Mouse (Mus musculus): ENCODE data around the gene Nlrp1b. TPM values are rescaled to one million over a fixed set of nuclear protein-coding genes. Genes with fewer than 3 reads are reported as not detected.

Gene Nlrp1b
- 0.11 TPM in 1 of 2 replicates, not detected in the other for polyA plus RNA-seq (2014; fragmentation: Nextera tagmentation; extraction: Ambion mirVana)

DNA sequence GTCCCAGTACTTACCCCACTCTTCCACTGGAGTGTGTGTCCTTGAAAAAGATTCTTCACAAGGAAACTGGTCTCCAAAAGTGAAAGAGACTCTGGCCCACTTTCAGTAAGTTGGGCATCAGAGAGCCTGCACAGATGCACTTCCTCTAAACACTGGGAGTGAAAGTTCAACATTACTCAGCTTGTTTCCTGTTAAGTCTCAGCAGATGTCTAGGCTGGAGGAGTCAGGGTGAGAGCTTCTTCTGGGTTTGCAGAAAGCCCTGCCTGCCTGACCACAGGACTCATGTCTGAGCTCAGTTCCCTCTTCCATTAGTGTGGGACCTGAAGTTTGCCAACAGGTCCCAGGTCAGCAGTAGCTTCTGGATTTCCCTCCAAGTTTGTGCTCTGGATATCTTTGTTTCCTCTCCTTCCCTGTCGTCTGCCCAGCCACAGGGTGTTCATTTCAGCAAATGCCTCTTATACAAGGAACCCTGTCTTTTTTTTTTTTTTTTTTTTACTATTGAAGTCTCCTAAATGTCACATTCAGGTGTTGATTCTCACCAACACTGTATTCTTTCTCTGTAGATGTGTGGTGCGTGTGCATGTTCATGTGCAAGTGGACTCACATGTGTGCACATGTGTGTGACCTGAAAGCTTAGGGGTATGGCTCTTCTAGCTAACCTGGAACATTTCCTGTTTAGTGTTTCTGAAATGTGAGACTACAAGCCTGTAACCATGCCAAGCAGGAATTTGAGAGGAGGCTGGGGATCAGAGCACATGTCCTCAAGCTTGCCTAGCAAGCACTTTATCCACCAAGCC, at the start of gene Nlrp1b:
Gene Nlrp1b, minus strand, starts transcription at position 50 of the 797 bp plus-strand sequence.
- 80% methylated on average over 2 of the region's 2 CpGs for whole genome bisulfite sequencing
- ATAC-seq (ENCODE audit: low FRiP score) (no peak), DNase-seq (ENCODE audit: low spot score) (no peak)

GRCm38 (mm10) chr11:71261036-71261435, 30.5 kb upstream of the Nlrp1b start:
- Histone ChIP-seq H3K4me3 (ENCODE audit: low read depth, low read length) (no peak overlapping the region), H3K4me2 (replicated peaks; ENCODE audit: low read depth, low read length) (no peak overlapping the region), H3K27ac (ENCODE audit: low read depth, low read length) (no peak overlapping the region), H3K9ac (ENCODE audit: low read depth, low read length) (no peak overlapping the region), H3K36me3 (ENCODE audit: control insufficient read depth, insufficient read depth, low read length) (no peaks in the 10 kb centered on the region), H3K27me3 (ENCODE audit: control insufficient read depth, insufficient read depth, low read length) (no peaks in the 10 kb centered on the region), H3K4me1 (replicated peaks; ENCODE audit: control insufficient read depth, insufficient read depth, low read length) (no peaks in the 10 kb centered on the region), H3K9me3 (ENCODE audit: control insufficient read depth, low read length) (no peaks in the 10 kb centered on the region)
- 86% methylated on average over 3 of the region's 3 CpGs for WGBS
- DNase-seq (ENCODE audit: low spot score), result no peak
- no peak for ATAC-seq (ENCODE audit: low FRiP score)

More for the DNA sequence above, at the start of gene Nlrp1b:
- Histone ChIP-seq H3K36me3 (ENCODE audit: control insufficient read depth, insufficient read depth, low read length) (no peaks in the 10 kb centered on the region), H3K27ac (ENCODE audit: low read depth, low read length) (no peak within 1 kb of the TSS), H3K9ac (ENCODE audit: low read depth, low read length) (no peak within 1 kb of the TSS), H3K9me3 (ENCODE audit: control insufficient read depth, low read length) (no peaks in the 10 kb centered on the region), H3K4me3 (ENCODE audit: low read depth, low read length) (no peak within 1 kb of the TSS), H3K27me3 (ENCODE audit: control insufficient read depth, insufficient read depth, low read length) (no peaks in the 10 kb centered on the region), H3K4me2 (replicated peaks; ENCODE audit: low read depth, low read length) (no peak within 1 kb of the TSS), H3K4me1 (replicated peaks; ENCODE audit: control insufficient read depth, insufficient read depth, low read length) (no peaks in the 10 kb centered on the region)

- no peaks in the 10 kb centered on the region for H3K36me3 ChIP-seq (ENCODE audit: control insufficient read depth, insufficient read depth, low read length)
- no peaks in the 10 kb centered on the region for H3K9me3 ChIP-seq (ENCODE audit: control insufficient read depth, low read length)
- no peaks in the 10 kb centered on the region for H3K27me3 ChIP-seq (ENCODE audit: control insufficient read depth, insufficient read depth, low read length)
- no peak overlapping the region for H3K9ac ChIP-seq (ENCODE audit: low read depth, low read length)
- WGBS, result 95% methylated on average over 4 of the region's 5 CpGs
- DNase-seq (ENCODE audit: low spot score) (no peak), ATAC-seq (ENCODE audit: low FRiP score) (no peak)
- H3K4me3 ChIP-seq (ENCODE audit: low read depth, low read length), result no peak overlapping the region
- H3K27ac ChIP-seq (ENCODE audit: low read depth, low read length), result no peak overlapping the region
- no peak overlapping the region for H3K4me2 ChIP-seq (replicated peaks; ENCODE audit: low read depth, low read length)
- no peaks in the 10 kb centered on the region for H3K4me1 ChIP-seq (replicated peaks; ENCODE audit: control insufficient read depth, insufficient read depth, low read length)
Measured at GRCm38 (mm10) chr11:71251333-71251732, 20.8 kb upstream of the Nlrp1b start.

DNA sequence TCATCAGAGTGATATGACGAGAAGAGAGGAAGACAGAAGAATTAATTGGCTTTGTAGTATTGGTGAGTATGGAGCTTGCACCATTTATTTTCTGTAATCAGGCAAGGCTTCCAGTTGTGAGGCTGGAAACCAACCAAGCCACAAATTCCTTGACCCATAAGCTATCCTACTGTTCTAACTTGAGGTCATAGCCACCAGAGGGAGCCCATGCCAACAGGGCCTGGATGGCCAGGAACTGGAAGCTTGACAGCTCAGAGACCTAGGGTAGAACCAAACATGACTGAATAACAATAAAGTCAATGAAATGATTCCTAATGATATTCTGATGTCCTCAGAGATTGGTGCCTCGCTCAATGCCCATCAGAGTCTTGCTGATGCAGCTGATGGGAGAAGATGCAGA, 5.9 kb downstream of the Nlrp1b start:
- Histone ChIP-seq H3K36me3 (ENCODE audit: control insufficient read depth, insufficient read depth, low read length) (no peaks in the 10 kb centered on the region), H3K4me2 (replicated peaks; ENCODE audit: low read depth, low read length) (no peak overlapping the region), H3K4me1 (replicated peaks; ENCODE audit: control insufficient read depth, insufficient read depth, low read length) (no peaks in the 10 kb centered on the region), H3K4me3 (ENCODE audit: low read depth, low read length) (no peak overlapping the region), H3K27me3 (ENCODE audit: control insufficient read depth, insufficient read depth, low read length) (no peaks in the 10 kb centered on the region), H3K9me3 (ENCODE audit: control insufficient read depth, low read length) (no peaks in the 10 kb centered on the region), H3K27ac (ENCODE audit: low read depth, low read length) (no peak overlapping the region), H3K9ac (ENCODE audit: low read depth, low read length) (no peak overlapping the region)
- no peak for DNase-seq (ENCODE audit: low spot score)
- WGBS, result 74% methylated on average over 2 of the region's 2 CpGs
- ATAC-seq (ENCODE audit: low FRiP score), result no peak

DNA sequence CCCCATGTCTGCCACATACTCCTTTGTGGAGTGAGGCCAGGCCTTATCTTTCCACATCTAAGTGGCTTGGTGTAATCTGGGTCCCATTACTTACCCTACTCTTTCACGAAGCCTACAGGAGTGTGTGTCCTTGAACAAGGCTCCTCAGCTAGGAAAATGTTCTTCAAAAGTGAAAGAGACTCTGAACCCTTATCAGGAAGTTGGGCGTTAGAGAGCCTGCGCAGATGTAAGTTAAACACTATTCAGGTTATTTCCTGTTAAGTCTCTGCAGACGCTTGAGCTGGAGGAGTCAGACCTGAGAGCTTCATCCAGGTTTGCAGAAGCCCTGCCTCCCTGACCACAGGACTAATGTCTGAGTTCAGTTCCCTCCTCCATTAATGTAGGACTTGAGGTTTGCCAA, 27.8 kb downstream of the Nlrp1b start:
- Histone ChIP-seq H3K4me3 (ENCODE audit: low read depth, low read length) (no peak overlapping the region), H3K27ac (ENCODE audit: low read depth, low read length) (no peak overlapping the region), H3K9me3 (ENCODE audit: control insufficient read depth, low read length) (no peaks in the 10 kb centered on the region), H3K36me3 (ENCODE audit: control insufficient read depth, insufficient read depth, low read length) (no peaks in the 10 kb centered on the region), H3K9ac (ENCODE audit: low read depth, low read length) (no peak overlapping the region), H3K4me1 (replicated peaks; ENCODE audit: control insufficient read depth, insufficient read depth, low read length) (no peaks in the 10 kb centered on the region), H3K27me3 (ENCODE audit: control insufficient read depth, insufficient read depth, low read length) (no peaks in the 10 kb centered on the region), H3K4me2 (replicated peaks; ENCODE audit: low read depth, low read length) (no peak overlapping the region)
- DNase-seq (ENCODE audit: low spot score) (no peak), ATAC-seq (ENCODE audit: low FRiP score) (no peak)
- 82% methylated on average over 4 of the region's 4 CpGs for WGBS

DNA sequence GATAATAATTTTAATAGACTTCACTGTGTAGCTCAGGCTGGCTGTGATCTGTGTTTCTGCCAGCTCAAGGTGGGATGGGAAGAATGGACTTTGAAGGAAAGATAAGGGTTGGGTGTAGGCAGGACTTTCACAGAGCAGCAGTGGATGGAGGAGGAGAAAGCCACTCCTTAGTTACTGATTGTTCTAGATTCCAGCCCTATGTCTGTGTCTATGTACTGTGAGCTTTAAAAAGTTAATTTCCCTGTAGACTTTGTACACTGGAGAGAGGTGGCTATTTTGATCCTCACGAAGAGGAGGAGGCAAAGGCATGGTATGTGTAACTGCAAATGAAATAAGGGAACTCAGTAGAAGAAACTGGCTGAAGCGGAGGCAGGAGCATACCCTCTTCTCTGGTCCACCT, 31.2 kb downstream of the Nlrp1b start:
- H3K27ac ChIP-seq (ENCODE audit: low read depth, low read length), result no peak overlapping the region
- DNase-seq (ENCODE audit: low spot score), result no peak
- H3K9me3 ChIP-seq (ENCODE audit: control insufficient read depth, low read length), result no peaks in the 10 kb centered on the region
- ATAC-seq (ENCODE audit: low FRiP score), result no peak
- no peaks in the 10 kb centered on the region for H3K27me3 ChIP-seq (ENCODE audit: control insufficient read depth, insufficient read depth, low read length)
- no peaks in the 10 kb centered on the region for H3K36me3 ChIP-seq (ENCODE audit: control insufficient read depth, insufficient read depth, low read length)
- no peak overlapping the region for H3K9ac ChIP-seq (ENCODE audit: low read depth, low read length)
- H3K4me3 ChIP-seq (ENCODE audit: low read depth, low read length), result no peak overlapping the region
- H3K4me1 ChIP-seq (replicated peaks; ENCODE audit: control insufficient read depth, insufficient read depth, low read length), result no peaks in the 10 kb centered on the region
- 90% methylated on average over 2 of the region's 2 CpGs for WGBS
- no peak overlapping the region for H3K4me2 ChIP-seq (replicated peaks; ENCODE audit: low read depth, low read length)

DNA sequence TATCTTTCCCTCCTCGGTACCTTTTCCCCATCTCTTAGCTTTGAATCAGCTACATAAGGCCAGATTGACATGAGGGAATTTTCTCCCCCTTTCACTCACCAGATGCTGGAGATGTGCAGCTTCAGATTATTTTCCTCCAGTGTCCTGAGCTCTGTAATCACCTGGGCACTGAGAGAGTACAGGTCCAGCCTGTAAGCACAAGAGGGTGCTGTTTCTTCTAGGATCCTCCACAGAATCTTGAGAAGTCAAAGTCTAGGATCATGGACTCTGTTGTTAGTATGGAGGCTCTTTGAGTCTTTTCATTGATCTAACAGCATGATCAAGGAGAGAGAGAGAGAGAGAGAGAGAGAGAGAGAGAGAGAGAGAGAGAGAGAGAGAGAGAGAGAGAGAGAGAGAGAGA, 60.9 kb downstream of the Nlrp1b start:
- WGBS, result 85% methylated on average over 1 of the region's 1 CpGs

DNA sequence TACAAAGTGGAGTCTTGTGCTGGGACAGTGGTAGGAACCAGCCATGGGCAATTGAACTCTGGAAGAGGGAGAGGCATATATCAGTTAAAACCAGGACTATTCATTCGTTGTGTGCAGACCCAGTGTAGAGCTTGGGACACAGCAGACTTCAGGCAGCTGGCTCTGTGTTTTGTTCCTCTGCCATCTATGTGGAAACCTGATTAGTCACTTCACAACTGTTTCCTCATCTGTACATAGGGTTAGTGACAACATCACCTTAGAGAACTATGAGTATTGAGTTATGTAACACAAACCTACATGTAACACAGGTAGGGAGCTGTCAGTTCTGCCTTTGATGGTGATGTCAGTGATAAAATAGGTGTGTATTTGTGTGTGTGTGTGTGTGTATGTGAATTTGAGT, 66.4 kb downstream of the Nlrp1b start:
- H3K4me2 ChIP-seq (replicated peaks; ENCODE audit: low read depth, low read length), result no peak overlapping the region
- no peaks in the 10 kb centered on the region for H3K9me3 ChIP-seq (ENCODE audit: control insufficient read depth, low read length)
- H3K36me3 ChIP-seq (ENCODE audit: control insufficient read depth, insufficient read depth, low read length), result no peaks in the 10 kb centered on the region
- DNase-seq (ENCODE audit: low spot score), result no peak
- no peak for ATAC-seq (ENCODE audit: low FRiP score)
- H3K27me3 ChIP-seq (ENCODE audit: control insufficient read depth, insufficient read depth, low read length), result no peaks in the 10 kb centered on the region
- no peak overlapping the region for H3K27ac ChIP-seq (ENCODE audit: low read depth, low read length)
- no peak overlapping the region for H3K9ac ChIP-seq (ENCODE audit: low read depth, low read length)
- no peak overlapping the region for H3K4me3 ChIP-seq (ENCODE audit: low read depth, low read length)
- 58% methylated on average over 1 of the region's 1 CpGs for WGBS
- H3K4me1 ChIP-seq (replicated peaks; ENCODE audit: control insufficient read depth, insufficient read depth, low read length), result no peaks in the 10 kb centered on the region

More for the DNA sequence above, 60.9 kb downstream of the Nlrp1b start:
- H3K4me3 ChIP-seq (ENCODE audit: low read depth, low read length), result no peak overlapping the region
- H3K4me2 ChIP-seq (replicated peaks; ENCODE audit: low read depth, low read length), result no peak overlapping the region
- no peaks in the 10 kb centered on the region for H3K36me3 ChIP-seq (ENCODE audit: control insufficient read depth, insufficient read depth, low read length)
- no peak overlapping the region for H3K27ac ChIP-seq (ENCODE audit: low read depth, low read length)
- no peak for DNase-seq (ENCODE audit: low spot score)
- no peaks in the 10 kb centered on the region for H3K4me1 ChIP-seq (replicated peaks; ENCODE audit: control insufficient read depth, insufficient read depth, low read length)
- ATAC-seq (ENCODE audit: low FRiP score), result no peak
- no peaks in the 10 kb centered on the region for H3K9me3 ChIP-seq (ENCODE audit: control insufficient read depth, low read length)
- no peaks in the 10 kb centered on the region for H3K27me3 ChIP-seq (ENCODE audit: control insufficient read depth, insufficient read depth, low read length)
- H3K9ac ChIP-seq (ENCODE audit: low read depth, low read length), result no peak overlapping the region

GRCm38 (mm10) chr11:71159439-71160136, 70.9 kb downstream of the Nlrp1b start:
- no peaks in the 10 kb centered on the region for H3K4me1 ChIP-seq (replicated peaks; ENCODE audit: control insufficient read depth, insufficient read depth, low read length)
- no peaks in the 10 kb centered on the region for H3K9me3 ChIP-seq (ENCODE audit: control insufficient read depth, low read length)
- H3K4me2 ChIP-seq (replicated peaks; ENCODE audit: low read depth, low read length), result no peak overlapping the region
- no peak for DNase-seq (ENCODE audit: low spot score)
- H3K27me3 ChIP-seq (ENCODE audit: control insufficient read depth, insufficient read depth, low read length), result no peaks in the 10 kb centered on the region
- 71% methylated on average over 3 of the region's 3 CpGs for WGBS
- no peak overlapping the region for H3K27ac ChIP-seq (ENCODE audit: low read depth, low read length)
- ATAC-seq (ENCODE audit: low FRiP score), result no peak
- no peak overlapping the region for H3K4me3 ChIP-seq (ENCODE audit: low read depth, low read length)
- H3K36me3 ChIP-seq (ENCODE audit: control insufficient read depth, insufficient read depth, low read length), result no peaks in the 10 kb centered on the region
- no peak overlapping the region for H3K9ac ChIP-seq (ENCODE audit: low read depth, low read length)
